Mouse (Mus musculus): Measurements from ENCODE around the gene Lrig1.

DNA sequence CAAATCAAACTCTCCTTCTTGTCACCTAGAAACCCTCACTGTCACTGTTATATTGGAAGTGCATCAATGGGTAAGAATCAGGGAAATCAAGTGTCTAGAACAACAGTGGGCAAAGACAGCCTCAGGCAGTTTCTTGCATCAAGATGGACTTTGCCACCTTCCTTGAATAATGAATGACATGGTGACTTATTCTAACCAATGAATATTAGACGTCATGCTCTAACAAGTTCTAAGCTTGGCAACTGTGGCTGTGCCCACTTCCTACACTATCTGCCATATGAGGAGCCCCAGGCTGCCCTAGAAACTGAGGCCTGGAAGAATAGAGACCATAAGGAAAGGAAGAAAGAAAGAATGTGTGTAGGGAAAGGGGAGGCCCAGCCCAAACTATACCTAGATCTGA lies 9.2 kb upstream of the Lrig1 start:
- TF ChIP-seq POLR2A (IDR thresholded peaks at IDR 0.05; ENCODE audit: insufficient read depth, low read depth, low read length) (no peak), CTCF (IDR thresholded peaks at IDR 0.05; ENCODE audit: insufficient read depth, low read depth, low read length) (no peak)
